Mouse (Mus musculus): Measurements from ENCODE around the gene Taok3. TPM values are rescaled to one million over a fixed set of nuclear protein-coding genes. Genes with fewer than 3 reads are reported as not detected.

Taok3 gene
- polyA plus RNA-seq, 1 experiment = 7.7 TPM

DNA sequence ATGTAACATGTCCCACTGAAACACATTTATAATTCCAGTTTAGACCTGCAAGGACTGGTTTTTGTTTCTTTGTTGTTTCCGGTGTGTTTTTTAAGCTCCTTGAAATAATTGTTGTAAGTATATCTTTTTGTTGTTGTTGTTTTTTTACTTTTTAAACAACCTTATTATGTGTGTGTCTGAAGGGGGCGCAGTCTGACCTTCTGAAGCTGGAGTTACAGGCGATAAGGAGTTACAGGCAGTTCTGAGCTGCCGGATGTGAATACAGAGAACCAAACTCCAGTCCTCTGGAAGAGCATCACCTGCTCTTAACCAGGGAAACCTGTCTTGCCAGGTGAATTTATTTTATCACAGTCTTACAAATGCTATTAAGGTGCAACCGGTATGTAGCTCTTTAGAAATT is 185.8 kb downstream of the Taok3 start:
- H3K79me2 ChIP-seq (ENCODE audit: control insufficient read depth, insufficient read depth) = no peaks in the 10 kb centered on the region
- H3ac ChIP-seq (ENCODE audit: control insufficient read depth, insufficient read length) = no peak overlapping the region
- H3K4me2 ChIP-seq (ENCODE audit: low read depth) = no peak overlapping the region
- no peaks in the 10 kb centered on the region for H3K36me3 ChIP-seq (ENCODE audit: control insufficient read depth, insufficient read depth)
- no peaks in the 10 kb centered on the region for H3K27me3 ChIP-seq (ENCODE audit: control insufficient read depth, insufficient read depth, insufficient read length)
- TF ChIP-seq USF1 (IDR thresholded peaks at IDR 0.05; ENCODE audit: low read depth) = no peak
- TF ChIP-seq POLR2A (IDR thresholded peaks at IDR 0.05; ENCODE audit: insufficient read length, low read depth) = no peak
- TF ChIP-seq CEBPB (IDR thresholded peaks at IDR 0.05; ENCODE audit: insufficient read depth, poor library complexity, severe bottlenecking) = no peak
- TF ChIP-seq MYOD1 (IDR thresholded peaks at IDR 0.05; ENCODE audit: control insufficient read depth in 1 of 3, insufficient read length in 2 of 3, low read depth in 2 of 3) = no peak
- TF ChIP-seq E2F4 (IDR thresholded peaks at IDR 0.05; ENCODE audit: insufficient read depth) = no peak
- TF ChIP-seq MAX (IDR thresholded peaks at IDR 0.05; ENCODE audit: low read depth) = no peak
- TF ChIP-seq REST (IDR thresholded peaks at IDR 0.05; ENCODE audit: insufficient read depth, insufficient read length) = no peak
- no peak for TF ChIP-seq POLR2AphosphoS2 (IDR thresholded peaks at IDR 0.05; ENCODE audit: insufficient read length, low read depth)
- TF ChIP-seq SRF (IDR thresholded peaks at IDR 0.05; ENCODE audit: control insufficient read depth, insufficient read length, low read depth) = no peak
- no peak for TF ChIP-seq TCF12 (IDR thresholded peaks at IDR 0.05; ENCODE audit: insufficient read depth, poor library complexity, severe bottlenecking)
- TF ChIP-seq TCF3 (IDR thresholded peaks at IDR 0.05; ENCODE audit: insufficient read length, low read depth) = no peak
- no peak for TF ChIP-seq MYOG (IDR thresholded peaks at IDR 0.05; ENCODE audit: control insufficient read depth in 1 of 3, insufficient read depth in 1 of 3, insufficient read length in 2 of 3, low read depth in 2 of 3)
- no peak overlapping the region for H3K4me3 ChIP-seq

- H3K4me2 ChIP-seq (ENCODE audit: low read depth) = no peak overlapping the region
- no peak overlapping the region for H3K4me3 ChIP-seq
- H3K27me3 ChIP-seq (ENCODE audit: control insufficient read depth, insufficient read depth, insufficient read length) = no peaks in the 10 kb centered on the region
- no peak for TF ChIP-seq MYOG (IDR thresholded peaks at IDR 0.05; ENCODE audit: control insufficient read depth in 1 of 3, insufficient read depth in 1 of 3, insufficient read length in 2 of 3, low read depth in 2 of 3)
- TF ChIP-seq USF1 (IDR thresholded peaks at IDR 0.05; ENCODE audit: low read depth) = no peak
- TF ChIP-seq TCF12 (IDR thresholded peaks at IDR 0.05; ENCODE audit: insufficient read depth, poor library complexity, severe bottlenecking) = no peak
- TF ChIP-seq E2F4 (IDR thresholded peaks at IDR 0.05; ENCODE audit: insufficient read depth) = no peak
- no peak for TF ChIP-seq TCF3 (IDR thresholded peaks at IDR 0.05; ENCODE audit: insufficient read length, low read depth)
- no peaks in the 10 kb centered on the region for H3K79me2 ChIP-seq (ENCODE audit: control insufficient read depth, insufficient read depth)
- no peak overlapping the region for H3ac ChIP-seq (ENCODE audit: control insufficient read depth, insufficient read length)
- H3K36me3 ChIP-seq (ENCODE audit: control insufficient read depth, insufficient read depth) = no peaks in the 10 kb centered on the region
Observed at GRCm38 (mm10) chr5:117306826-117307225, 186.9 kb downstream of the Taok3 start.

GRCm38 (mm10) chr5:117307699-117308098 is 187.8 kb downstream of the Taok3 start:
- no peak for TF ChIP-seq E2F4 (IDR thresholded peaks at IDR 0.05; ENCODE audit: insufficient read depth)
- TF ChIP-seq USF1 (IDR thresholded peaks at IDR 0.05; ENCODE audit: low read depth) = no peak
- no peak for TF ChIP-seq MYOD1 (IDR thresholded peaks at IDR 0.05; ENCODE audit: control insufficient read depth in 1 of 3, insufficient read length in 2 of 3, low read depth in 2 of 3)
- TF ChIP-seq SRF (IDR thresholded peaks at IDR 0.05; ENCODE audit: control insufficient read depth, insufficient read length, low read depth) = no peak
- no peak for TF ChIP-seq REST (IDR thresholded peaks at IDR 0.05; ENCODE audit: insufficient read depth, insufficient read length)
- no peak for TF ChIP-seq TCF3 (IDR thresholded peaks at IDR 0.05; ENCODE audit: insufficient read length, low read depth)
- no peak for TF ChIP-seq CEBPB (IDR thresholded peaks at IDR 0.05; ENCODE audit: insufficient read depth, poor library complexity, severe bottlenecking)
- no peak for TF ChIP-seq MAX (IDR thresholded peaks at IDR 0.05; ENCODE audit: low read depth)
- TF ChIP-seq POLR2AphosphoS2 (IDR thresholded peaks at IDR 0.05; ENCODE audit: insufficient read length, low read depth) = no peak
- no peak for TF ChIP-seq MYOG (IDR thresholded peaks at IDR 0.05; ENCODE audit: control insufficient read depth in 1 of 3, insufficient read depth in 1 of 3, insufficient read length in 2 of 3, low read depth in 2 of 3)
- TF ChIP-seq POLR2A (IDR thresholded peaks at IDR 0.05; ENCODE audit: insufficient read length, low read depth) = no peak
- no peak for TF ChIP-seq TCF12 (IDR thresholded peaks at IDR 0.05; ENCODE audit: insufficient read depth, poor library complexity, severe bottlenecking)

GRCm38 (mm10) chr5:117313420-117313819 is 193.5 kb downstream of the Taok3 start:
- TF ChIP-seq POLR2AphosphoS2 (IDR thresholded peaks at IDR 0.05; ENCODE audit: insufficient read length, low read depth) (no peak), TCF12 (IDR thresholded peaks at IDR 0.05; ENCODE audit: insufficient read depth, poor library complexity, severe bottlenecking) (no peak), CEBPB (IDR thresholded peaks at IDR 0.05; ENCODE audit: insufficient read depth, poor library complexity, severe bottlenecking) (no peak), MYOG (IDR thresholded peaks at IDR 0.05; ENCODE audit: control insufficient read depth in 1 of 3, insufficient read depth in 1 of 3, insufficient read length in 2 of 3, low read depth in 2 of 3) (no peak), REST (IDR thresholded peaks at IDR 0.05; ENCODE audit: insufficient read depth, insufficient read length) (no peak), POLR2A (IDR thresholded peaks at IDR 0.05; ENCODE audit: insufficient read length, low read depth) (no peak), USF1 (IDR thresholded peaks at IDR 0.05; ENCODE audit: low read depth) (no peak), MAX (IDR thresholded peaks at IDR 0.05; ENCODE audit: low read depth) (no peak), E2F4 (IDR thresholded peaks at IDR 0.05; ENCODE audit: insufficient read depth) (no peak), SRF (IDR thresholded peaks at IDR 0.05; ENCODE audit: control insufficient read depth, insufficient read length, low read depth) (no peak), MYOD1 (IDR thresholded peaks at IDR 0.05; ENCODE audit: control insufficient read depth in 1 of 3, insufficient read length in 2 of 3, low read depth in 2 of 3) (no peak)
- Histone ChIP-seq H3K4me2 (ENCODE audit: low read depth) (no peak overlapping the region), H3ac (ENCODE audit: control insufficient read depth, insufficient read length) (no peak overlapping the region), H3K79me2 (ENCODE audit: control insufficient read depth, insufficient read depth) (no peaks in the 10 kb centered on the region), H3K27me3 (ENCODE audit: control insufficient read depth, insufficient read depth, insufficient read length) (no peaks in the 10 kb centered on the region), H3K36me3 (ENCODE audit: control insufficient read depth, insufficient read depth) (no peaks in the 10 kb centered on the region), H3K4me3 (no peak overlapping the region)

More at GRCm38 (mm10) chr5:117307699-117308098, 187.8 kb downstream of the Taok3 start:
- H3K4me2 ChIP-seq (ENCODE audit: low read depth) = no peak overlapping the region
- no peak overlapping the region for H3K4me3 ChIP-seq
- H3ac ChIP-seq (ENCODE audit: control insufficient read depth, insufficient read length) = no peak overlapping the region
- H3K79me2 ChIP-seq (ENCODE audit: control insufficient read depth, insufficient read depth) = no peaks in the 10 kb centered on the region
- no peaks in the 10 kb centered on the region for H3K27me3 ChIP-seq (ENCODE audit: control insufficient read depth, insufficient read depth, insufficient read length)
- H3K36me3 ChIP-seq (ENCODE audit: control insufficient read depth, insufficient read depth) = no peaks in the 10 kb centered on the region

GRCm38 (mm10) chr5:117313909-117314308 is 194.0 kb downstream of the Taok3 start:
- TF ChIP-seq TCF12 (IDR thresholded peaks at IDR 0.05; ENCODE audit: insufficient read depth, poor library complexity, severe bottlenecking) (no peak), E2F4 (IDR thresholded peaks at IDR 0.05; ENCODE audit: insufficient read depth) (no peak), CEBPB (IDR thresholded peaks at IDR 0.05; ENCODE audit: insufficient read depth, poor library complexity, severe bottlenecking) (no peak), TCF3 (IDR thresholded peaks at IDR 0.05; ENCODE audit: insufficient read length, low read depth) (no peak), MYOD1 (IDR thresholded peaks at IDR 0.05; ENCODE audit: control insufficient read depth in 1 of 3, insufficient read length in 2 of 3, low read depth in 2 of 3) (no peak), POLR2AphosphoS2 (IDR thresholded peaks at IDR 0.05; ENCODE audit: insufficient read length, low read depth) (no peak), SRF (IDR thresholded peaks at IDR 0.05; ENCODE audit: control insufficient read depth, insufficient read length, low read depth) (no peak), MAX (IDR thresholded peaks at IDR 0.05; ENCODE audit: low read depth) (no peak), USF1 (IDR thresholded peaks at IDR 0.05; ENCODE audit: low read depth) (no peak), MYOG (IDR thresholded peaks at IDR 0.05; ENCODE audit: control insufficient read depth in 1 of 3, insufficient read depth in 1 of 3, insufficient read length in 2 of 3, low read depth in 2 of 3) (no peak), POLR2A (IDR thresholded peaks at IDR 0.05; ENCODE audit: insufficient read length, low read depth) (no peak), REST (IDR thresholded peaks at IDR 0.05; ENCODE audit: insufficient read depth, insufficient read length) (no peak)
- no peaks in the 10 kb centered on the region for H3K79me2 ChIP-seq (ENCODE audit: control insufficient read depth, insufficient read depth)
- no peaks in the 10 kb centered on the region for H3K36me3 ChIP-seq (ENCODE audit: control insufficient read depth, insufficient read depth)
- H3ac ChIP-seq (ENCODE audit: control insufficient read depth, insufficient read length) = no peak overlapping the region
- H3K27me3 ChIP-seq (ENCODE audit: control insufficient read depth, insufficient read depth, insufficient read length) = no peaks in the 10 kb centered on the region
- no peak overlapping the region for H3K4me3 ChIP-seq
- H3K4me2 ChIP-seq (ENCODE audit: low read depth) = no peak overlapping the region

Measured in myocyte (in vitro differentiated cells).